8 mouse cellular contexts compared by ENCODE assay signal in the genomic region with DNA sequence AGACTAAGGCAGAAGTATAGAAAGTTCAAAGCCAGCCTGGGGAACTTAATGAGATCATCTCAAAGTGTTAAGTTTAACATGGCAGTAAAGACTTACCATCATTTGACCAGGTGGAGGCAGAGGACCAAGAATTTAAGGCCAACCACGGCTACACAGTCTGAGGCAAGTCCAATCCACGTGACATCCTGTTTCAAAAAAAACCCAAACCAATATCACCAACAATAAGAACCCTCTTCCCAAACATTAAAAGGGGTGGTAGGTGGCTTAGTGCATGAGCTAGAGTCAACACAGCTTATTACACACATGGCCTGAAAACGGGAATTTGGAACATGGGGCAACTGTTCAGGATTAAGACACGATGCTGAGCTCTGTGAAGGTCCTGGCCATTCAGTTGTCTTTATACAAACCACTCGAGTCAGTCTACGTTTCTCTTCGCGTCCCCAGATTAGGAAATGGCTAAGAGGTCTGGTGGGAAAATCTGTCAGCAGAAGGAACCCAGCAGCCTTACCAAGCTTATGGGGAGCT. TPM values are rescaled to one million over a fixed set of nuclear protein-coding genes. Genes with fewer than 3 reads are reported as not detected.
A peak's percentile ranks its signal among the peaks of the same experiment; 100 is the strongest.
DNase-seq lines count a peak whose midpoint lies in the region; ATAC-seq and TF ChIP-seq lines count a peak whose summit lies in the region.

No protein-coding gene starts in this region.

- H3K9me3 ChIP-seq in kidney, postnatal 0 days (replicated peaks; ENCODE audit: low read length): no peaks in the 10 kb centered on the region
- H3K9me3 ChIP-seq in hindbrain, embryonic 14.5 days (ENCODE audit: control insufficient read depth, low read length): no peaks in the 10 kb centered on the region
- H3K9me3 ChIP-seq in midbrain, embryonic 12.5 days: no peaks in the 10 kb centered on the region

- peak overlapping the region; percentile 77 for H3K4me3 ChIP-seq in kidney, postnatal 0 days (replicated peaks; ENCODE audit: low read depth, low read length)
- peak overlapping the region; percentile 74 for H3K4me3 ChIP-seq in hindbrain, embryonic 14.5 days (replicated peaks; ENCODE audit: low read length)
- H3K4me3 ChIP-seq in midbrain, embryonic 12.5 days: peak overlapping the region; percentile 83

- WGBS in kidney, postnatal 0 days: 27% methylated on average over 8 of the region's 8 CpGs
- WGBS in hindbrain, embryonic 14.5 days: 35% methylated on average over 8 of the region's 8 CpGs
- WGBS in midbrain, embryonic 12.5 days: 35% methylated on average over 8 of the region's 8 CpGs

- no peaks in the 10 kb centered on the region for H3K27me3 ChIP-seq in kidney, postnatal 0 days (ENCODE audit: insufficient read depth, low read length)
- no peaks in the 10 kb centered on the region for H3K27me3 ChIP-seq in hindbrain, embryonic 14.5 days (ENCODE audit: control insufficient read depth, insufficient read depth, low read length)
- no peaks in the 10 kb centered on the region for H3K27me3 ChIP-seq in midbrain, embryonic 12.5 days

- H3K9ac ChIP-seq in kidney, postnatal 0 days (ENCODE audit: low read depth, low read length): peak overlapping the region; percentile 61
- H3K9ac ChIP-seq in hindbrain, embryonic 14.5 days: peak overlapping the region; percentile 67
- peak overlapping the region; percentile 49 for H3K9ac ChIP-seq in midbrain, embryonic 12.5 days (replicated peaks)

- H3K4me1 ChIP-seq in kidney, postnatal 0 days (replicated peaks; ENCODE audit: insufficient read depth, low read length): peaks cover 19% of the 10 kb centered on the region
- peaks cover 25% of the 10 kb centered on the region for H3K4me1 ChIP-seq in hindbrain, embryonic 14.5 days (replicated peaks; ENCODE audit: control insufficient read depth, insufficient read depth, low read length)
- H3K4me1 ChIP-seq in midbrain, embryonic 12.5 days: peaks cover 36% of the 10 kb centered on the region

- no peaks in the 10 kb centered on the region for H3K36me3 ChIP-seq in kidney, postnatal 0 days (ENCODE audit: insufficient read depth, low read length)
- H3K36me3 ChIP-seq in hindbrain, embryonic 14.5 days (replicated peaks; ENCODE audit: control insufficient read depth, insufficient read depth): no peaks in the 10 kb centered on the region
- H3K36me3 ChIP-seq in midbrain, embryonic 12.5 days: no peaks in the 10 kb centered on the region

- no peak for TF ChIP-seq CTCF in kidney, postnatal 0 days (IDR thresholded peaks at IDR 0.05; ENCODE audit: low read depth)

- peak overlapping the region; percentile 92 for H3K4me2 ChIP-seq in kidney, postnatal 0 days (ENCODE audit: low read length)
- H3K4me2 ChIP-seq in hindbrain, embryonic 14.5 days (replicated peaks): peak overlapping the region; percentile 55
- H3K4me2 ChIP-seq in midbrain, embryonic 12.5 days (replicated peaks): peak overlapping the region; percentile 71

- no peak for ATAC-seq in kidney, postnatal 0 days (replicated peaks; ENCODE audit: low FRiP score, low read depth)
- ATAC-seq in activated CD4-positive, CD25-positive, alpha-beta regulatory T cell, adult 4 months: peak; percentile 2
- peak; percentile 4; the same call in 1 of the 2 replicates for ATAC-seq in hindbrain, embryonic 14.5 days (ENCODE audit: low FRiP score)
- ATAC-seq in midbrain, embryonic 12.5 days (ENCODE audit: low FRiP score, low read depth): peak; percentile 17

- H3K27ac ChIP-seq in kidney, postnatal 0 days: peak overlapping the region; percentile 93
- H3K27ac ChIP-seq in hindbrain, embryonic 14.5 days: peak overlapping the region; percentile 90
- H3K27ac ChIP-seq in midbrain, embryonic 12.5 days (replicated peaks): peak overlapping the region; percentile 77

- no peak for DNase-seq in kidney, postnatal 0 days (ENCODE audit: low spot score)
- no peak for DNase-seq in kidney, adult 8-10 months
- peak; percentile 35 for DNase-seq in hindbrain, embryonic 14.5 days (ENCODE audit: low spot score)
- DNase-seq in urinary bladder, postnatal 14 days (ENCODE audit: low spot score): no peak
- DNase-seq in gastrocnemius, adult 8-10 months (ENCODE audit: low spot score in 2 of 2): no peak
- no peak for DNase-seq in testis, postnatal 10 days (ENCODE audit: low spot score)

RNA-seq across cellular contexts. Expression of gene Usp28, which starts 0.8 kb away (rescaled TPM):
- polyA plus RNA-seq in kidney, postnatal 0 days (2015; fragmentation: Nextera tagmentation; extraction: Ambion mirVana): 12.1 and 14.4 TPM in 2 replicates
- 10 to 100 TPM; 27.5 to 49.6 TPM for polyA plus RNA-seq in activated CD4-positive, CD25-positive, alpha-beta regulatory T cell, adult 4 months (2017; shearing (Covaris generic))
- polyA plus RNA-seq in hindbrain, embryonic 14.5 days (2014; fragmentation: Nextera tagmentation; extraction: Ambion mirVana): 31.7 and 36.4 TPM in 2 replicates
- 46.3 and 53.9 TPM in 2 replicates for polyA plus RNA-seq in midbrain, embryonic 12.5 days (2016; fragmentation: Nextera tagmentation; extraction: Ambion mirVana)
- total RNA-seq in gastrocnemius, adult 8-10 months (2022): 10 to 100 TPM; 55.1 to 68.8 (median 65.2) TPM

RNA-seq across cellular contexts. Expression of gene Htr3b, which starts 19.6 kb away (rescaled TPM):
- polyA plus RNA-seq in kidney, postnatal 0 days (2015; fragmentation: Nextera tagmentation; extraction: Ambion mirVana): 0.09 TPM in 1 of 2 replicates, not detected in the other
- not detected for polyA plus RNA-seq in activated CD4-positive, CD25-positive, alpha-beta regulatory T cell, adult 4 months (2017; shearing (Covaris generic))
- polyA plus RNA-seq in hindbrain, embryonic 14.5 days (2014; fragmentation: Nextera tagmentation; extraction: Ambion mirVana): 0.13 and 0.14 TPM in 2 replicates
- not detected in 2 replicates for polyA plus RNA-seq in midbrain, embryonic 12.5 days (2016; fragmentation: Nextera tagmentation; extraction: Ambion mirVana)
- not detected for total RNA-seq in gastrocnemius, adult 8-10 months (2022)
